Mouse (Mus musculus) inflammation-experienced regulatory T-cells, adult 16 weeks (primary cell): ENCODE data around the gene Igll1. TPM values are rescaled to one million over a fixed set of nuclear protein-coding genes. Genes with fewer than 3 reads are reported as not detected.

Experiments
- polyA plus RNA-seq: library from polyadenylated mRNA; unstranded; fragments of 100-300 nt; shearing (Covaris generic); gene quantifications from one replicate; pipeline ENCODE4 v1.2.1, GENCODE M21; 2017

The Igll1 gene
- not detected for polyA plus RNA-seq

GRCm38 (mm10) chr16:16863978-16864377 is at the start of gene Igll1:
Gene Igll1 (minus strand): TSS chr16:16863985.

GRCm38 (mm10) chr16:16896382-16897055 is 32.7 kb upstream of the Igll1 start, which contains the start of gene Ppm1f:
Gene Ppm1f (plus strand): TSS chr16:16896469.

GRCm38 (mm10) chr16:16870617-16871331 is 7.0 kb upstream of the Igll1 start, which contains the start of the genes Top3b and Vpreb1:
Gene Top3b (plus strand): TSS chr16:16870736.
Gene Vpreb1 (minus strand): TSS chr16:16870843.

GRCm38 (mm10) chr16:16828757-16829615 is 34.8 kb downstream of the Igll1 start, which contains the start of gene Spag6l:
Gene Spag6l (minus strand): TSS chr16:16829456.

Other genes with a start within 250 kb of the Igll1 start
- gene Olfr19, start 187.6 kb downstream of the Igll1 start, polyA plus RNA-seq = not detected
- gene Spag6l, start 34.5 kb downstream of the Igll1 start, polyA plus RNA-seq = 0.55 TPM
- 125 TPM for gene Top3b, start 6.8 kb upstream of the Igll1 start, polyA plus RNA-seq
- 3.3 TPM for gene Vpreb1, start 6.9 kb upstream of the Igll1 start, polyA plus RNA-seq
- gene Ppm1f, start 32.5 kb upstream of the Igll1 start, polyA plus RNA-seq = 34.6 TPM
- 33.1 TPM for gene Mapk1, start 119.4 kb upstream of the Igll1 start, polyA plus RNA-seq
- gene Ypel1, start 205.7 kb upstream of the Igll1 start, polyA plus RNA-seq = 2.4 TPM
- gene Ppil2, start 247.3 kb upstream of the Igll1 start, polyA plus RNA-seq = 271 TPM